Mouse (Mus musculus) frontal cortex, postnatal 14 days (tissue): ENCODE measurements at regions not wholly inside any gene's neighbourhood (a gene's known extent, or its start where the extent isn't known, plus 50 kb on each side); places are given as distances from the start of the nearest gene placed in this dataset.

Experiments used
- DNase-seq, 2 experiments: peaks; one replicate each; pipeline ENCODE4 v3.0.0; 2022; ENCODE audit warnings: low spot score in 2 of 2

GRCm38 (mm10) chr4:35417866-35418265, 191.9 kb upstream of the C9orf72 start:
- peak in 1 of 2 experiments; percentile 29 for DNase-seq

- DNase-seq, result no peak
Measured at GRCm38 (mm10) chr4:35413488-35413887, 187.5 kb upstream of the C9orf72 start.

GRCm38 (mm10) chr4:35405301-35406006, 179.5 kb upstream of the C9orf72 start:
- DNase-seq, result no peak

- no peak for DNase-seq
Measured at GRCm38 (mm10) chr4:35404068-35404467, 178.1 kb upstream of the C9orf72 start.

GRCm38 (mm10) chr4:35403594-35403993, 177.6 kb upstream of the C9orf72 start:
- no peak for DNase-seq

GRCm38 (mm10) chr4:35402376-35403133, 176.6 kb upstream of the C9orf72 start:
- no peak for DNase-seq

- DNase-seq, result no peak
Measured at GRCm38 (mm10) chr4:35401783-35402182, 175.8 kb upstream of the C9orf72 start.

GRCm38 (mm10) chr4:35400511-35400910, 174.5 kb upstream of the C9orf72 start:
- peak; percentile 53 to 69 for DNase-seq

- no peak for DNase-seq
Measured at GRCm38 (mm10) chr4:35395583-35395877, 169.6 kb upstream of the C9orf72 start.

- no peak for DNase-seq
Measured at GRCm38 (mm10) chr4:35394821-35395582, 169.0 kb upstream of the C9orf72 start.

- no peak for DNase-seq
Measured at GRCm38 (mm10) chr4:35375791-35376190, 149.8 kb upstream of the C9orf72 start.

- DNase-seq, result no peak
Measured at GRCm38 (mm10) chr4:35373213-35373860, 147.4 kb upstream of the C9orf72 start.

GRCm38 (mm10) chr4:35372528-35373212, 146.7 kb upstream of the C9orf72 start:
- DNase-seq, result peak; percentile 46 to 82

GRCm38 (mm10) chr4:35364161-35364560, 138.2 kb upstream of the C9orf72 start:
- no peak for DNase-seq

- no peak for DNase-seq
Measured at GRCm38 (mm10) chr4:35362176-35362575, 136.2 kb upstream of the C9orf72 start.

GRCm38 (mm10) chr4:35359376-35359775, 133.4 kb upstream of the C9orf72 start:
- no peak for DNase-seq

GRCm38 (mm10) chr4:35356904-35357563, 131.1 kb upstream of the C9orf72 start:
- DNase-seq, result no peak

- DNase-seq, result no peak
Measured at GRCm38 (mm10) chr4:35356051-35356450, 130.1 kb upstream of the C9orf72 start.

GRCm38 (mm10) chr4:35354046-35354445, 128.1 kb upstream of the C9orf72 start:
- no peak for DNase-seq

GRCm38 (mm10) chr4:35352606-35353005, 126.6 kb upstream of the C9orf72 start:
- no peak for DNase-seq

GRCm38 (mm10) chr4:35350465-35350864, 124.5 kb upstream of the C9orf72 start:
- no peak for DNase-seq
